ENCODE assay signal across 13 mouse cellular contexts in genomic region chr16:79534370-79534769, GRCm38 (mm10).
DNase-seq lines count a peak whose midpoint lies in the region; ATAC-seq lines count a peak whose summit lies in the region.
"Had no signal": no experiment of that assay in that cellular context is flagged by ENCODE, and none has a peak within 500 bp of the region (broad histone marks: within the 10 kb centered on the region; RNA-seq: fewer than 3 reads in every experiment).

No protein-coding gene starts in this region.

- no peak for ATAC-seq in embryonic facial prominence, embryonic 11.5 days (replicated peaks; ENCODE audit: insufficient number of reproducible peaks, low FRiP score, low TSS enrichment, low read depth)
- ATAC-seq in limb, embryonic 13.5 days (ENCODE audit: low FRiP score, low read depth): peak; percentile 64; the same call in 1 of the 2 replicates
- ATAC-seq: inflammation-experienced regulatory T-cells, adult 6 months had no signal

- H3K9me3 ChIP-seq in embryonic facial prominence, embryonic 11.5 days (replicated peaks; ENCODE audit: control insufficient read depth, low read length): no peaks in the 10 kb centered on the region
- no peaks in the 10 kb centered on the region for H3K9me3 ChIP-seq in embryonic facial prominence, embryonic 10.5 days
- no peaks in the 10 kb centered on the region for H3K9me3 ChIP-seq in limb, embryonic 13.5 days
- H3K9me3 ChIP-seq: megakaryocyte, embryonic 14.5 days had no signal

- H3K4me2 ChIP-seq in embryonic facial prominence, embryonic 11.5 days (ENCODE audit: low read depth, low read length): no peak overlapping the region
- H3K4me2 ChIP-seq in limb, embryonic 13.5 days (replicated peaks): no peak overlapping the region

- H3K36me3 ChIP-seq in embryonic facial prominence, embryonic 11.5 days (replicated peaks; ENCODE audit: control insufficient read depth, insufficient read depth, low read depth, low read length): no peaks in the 10 kb centered on the region
- H3K36me3 ChIP-seq in embryonic facial prominence, embryonic 10.5 days (replicated peaks): no peaks in the 10 kb centered on the region
- H3K36me3 ChIP-seq in limb, embryonic 13.5 days: no peaks in the 10 kb centered on the region

- no peak overlapping the region for H3K4me3 ChIP-seq in embryonic facial prominence, embryonic 11.5 days (ENCODE audit: low read depth, low read length)
- no peak overlapping the region for H3K4me3 ChIP-seq in embryonic facial prominence, embryonic 10.5 days
- no peak overlapping the region for H3K4me3 ChIP-seq in limb, embryonic 13.5 days
- H3K4me3 ChIP-seq: erythroblast, embryonic 14.5 days; gastrocnemius, adult 2 months; megakaryocyte, embryonic 14.5 days had no signal

- WGBS in embryonic facial prominence, embryonic 11.5 days: 57% methylated on average over 2 of the region's 2 CpGs
- WGBS in embryonic facial prominence, embryonic 10.5 days: 77% methylated on average over 2 of the region's 2 CpGs
- WGBS in limb, embryonic 13.5 days: 68% methylated on average over 2 of the region's 2 CpGs

- H3K27me3 ChIP-seq in embryonic facial prominence, embryonic 11.5 days (ENCODE audit: control insufficient read depth, insufficient read depth, low read length): no peaks in the 10 kb centered on the region
- no peaks in the 10 kb centered on the region for H3K27me3 ChIP-seq in embryonic facial prominence, embryonic 10.5 days (replicated peaks; ENCODE audit: low read depth, poor library complexity, severe bottlenecking)
- H3K27me3 ChIP-seq in limb, embryonic 13.5 days: no peaks in the 10 kb centered on the region
- H3K27me3 ChIP-seq: megakaryocyte, embryonic 14.5 days had no signal

- H3K4me1 ChIP-seq in embryonic facial prominence, embryonic 11.5 days (ENCODE audit: control insufficient read depth, insufficient read depth, low read length): no peaks in the 10 kb centered on the region
- no peaks in the 10 kb centered on the region for H3K4me1 ChIP-seq in embryonic facial prominence, embryonic 10.5 days
- H3K4me1 ChIP-seq in limb, embryonic 13.5 days: no peaks in the 10 kb centered on the region
- H3K4me1 ChIP-seq: megakaryocyte, embryonic 14.5 days had no signal

- peak; percentile 20 for DNase-seq in embryonic facial prominence, embryonic 11.5 days (ENCODE audit: low spot score)
- DNase-seq in embryonic facial prominence, embryonic 10.5 days (ENCODE audit: low spot score): no peak
- DNase-seq in kidney, postnatal 14 days: peak; percentile 0
- no peak for DNase-seq in kidney, adult 18-20 months
- peak; percentile 22 for DNase-seq in NIH3T3 (ENCODE audit: low read depth)
- DNase-seq in spleen, adult 12 weeks (ENCODE audit: low spot score): no peak
- DNase-seq in liver: no peak
- DNase-seq: cerebellum, adult 9-10 months; gastrocnemius, adult 2 months had no signal

- no peak overlapping the region for H3K9ac ChIP-seq in embryonic facial prominence, embryonic 11.5 days (replicated peaks; ENCODE audit: low read length)
- no peak overlapping the region for H3K9ac ChIP-seq in limb, embryonic 13.5 days

- H3K27ac ChIP-seq in embryonic facial prominence, embryonic 11.5 days (replicated peaks; ENCODE audit: low read depth, low read length): no peak overlapping the region
- no peak overlapping the region for H3K27ac ChIP-seq in embryonic facial prominence, embryonic 10.5 days (replicated peaks)
- H3K27ac ChIP-seq in limb, embryonic 13.5 days: no peak overlapping the region
- H3K27ac ChIP-seq: gastrocnemius, adult 2 months had no signal

Comparison
In these comparisons a context has a peak if more than half of its experiments do, and no peak if none do; other contexts are left out.
1. DNase-seq: peak in embryonic facial prominence, embryonic 11.5 days (single experiment), kidney, postnatal 14 days (single experiment) and NIH3T3 (single experiment); none in embryonic facial prominence, embryonic 10.5 days (single experiment), kidney, adult 18-20 months (single experiment), spleen, adult 12 weeks (single experiment) and liver (single experiment).